Mouse (Mus musculus) midbrain, embryonic 15.5 days (tissue): ENCODE results near the gene Abhd11. TPM values are rescaled to one million over a fixed set of nuclear protein-coding genes. Genes with fewer than 3 reads are reported as not detected.

Source experiments
- ATAC-seq: fragments of 200-750 bp; cut with Nextera tagmentation; replicated peaks from 2 replicates; pipeline ENCODE4 v1.8.0; 2017; ENCODE audit warnings: moderate TSS enrichment
- H3K27ac ChIP-seq: fragments of 300-500 bp; sonication (generic); 2 replicates; pipeline ENCODE4 v1.5.1; 2015; ENCODE audit warnings: mild to moderate bottlenecking, inconsistent platforms
- H3K27me3 ChIP-seq: fragments of 300-500 bp; sonication (generic); replicated peaks from 2 replicates; pipeline ENCODE4 v1.6.1; 2015; ENCODE audit warnings: inconsistent platforms
- H3K36me3 ChIP-seq: fragments of 300-500 bp; sonication (generic); replicated peaks from 2 replicates; pipeline ENCODE4 v1.6.1; 2015; ENCODE audit warnings: inconsistent platforms
- H3K4me1 ChIP-seq: fragments of 300-500 bp; sonication (generic); 2 replicates; pipeline ENCODE4 v1.6.1; 2015; ENCODE audit warnings: inconsistent platforms
- H3K4me2 ChIP-seq: fragments of 300-500 bp; sonication (generic); 2 replicates; pipeline ENCODE4 v1.6.1; 2015; ENCODE audit warnings: inconsistent platforms, mild to moderate bottlenecking, moderate library complexity
- H3K4me3 ChIP-seq: fragments of 300-500 bp; sonication (generic); 2 replicates; pipeline ENCODE4 v1.5.1; 2015; ENCODE audit warnings: mild to moderate bottlenecking, inconsistent platforms
- H3K9ac ChIP-seq: fragments of 300-500 bp; sonication (generic); 2 replicates; pipeline ENCODE4 v1.6.1; 2015; ENCODE audit warnings: mild to moderate bottlenecking, inconsistent platforms
- H3K9me3 ChIP-seq: fragments of 300-500 bp; sonication (generic); 2 replicates; pipeline ENCODE4 v1.6.1; 2016; ENCODE audit warnings: inconsistent platforms
- WGBS: fragments of 180-500 bp; shearing (Covaris S2); methylation state at CpG from one replicate; pipeline ENCODE4 v1.1.7; 2015; ENCODE audit warnings: mixed read lengths; 5-methylcytosine and 5-hydroxymethylcytosine counted together
- polyA plus RNA-seq: library from polyadenylated mRNA; unstranded; fragments of >200 nt; fragmentation: Nextera tagmentation; extraction: Ambion mirVana; gene quantifications from 2 replicates; pipeline ENCODE4 v1.2.1, GENCODE M21; 2015

Abhd11 gene
- polyA plus RNA-seq, 1 experiment from 2014 or later, result 68.4 TPM

DNA sequence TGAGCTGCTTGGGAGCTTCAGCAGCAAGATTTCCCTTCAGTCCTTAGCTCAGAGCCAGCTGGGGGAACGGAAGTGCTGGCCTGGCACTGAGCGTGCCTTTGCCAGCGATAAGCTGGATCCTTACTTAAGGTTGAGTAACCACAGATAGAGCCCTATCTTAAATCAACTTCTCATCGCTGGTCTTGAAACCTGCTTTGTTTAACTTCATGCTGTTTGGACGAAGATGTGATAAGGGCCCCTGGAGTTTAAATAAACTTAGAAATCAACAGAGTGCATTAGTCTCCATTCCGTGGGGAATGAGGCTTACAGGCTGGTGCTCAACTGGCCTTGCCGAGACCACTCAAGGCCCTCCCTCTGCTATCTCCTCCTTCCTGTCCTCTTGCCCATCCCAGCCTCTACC is 34.7 kb upstream of the Abhd11 start:
- 67% methylated on average over 7 of the region's 7 CpGs for WGBS
- Histone ChIP-seq H3K4me1 (no peaks in the 10 kb centered on the region), H3K27ac (no peak overlapping the region), H3K4me2 (no peak overlapping the region), H3K36me3 (no peaks in the 10 kb centered on the region), H3K4me3 (no peak overlapping the region), H3K27me3 (0 out of 2 replicates have a peak, but pooled peaks cover 2% of the 10 kb centered on the region), H3K9me3 (no peaks in the 10 kb centered on the region), H3K9ac (no peak overlapping the region)
- ATAC-seq, result no peak

DNA sequence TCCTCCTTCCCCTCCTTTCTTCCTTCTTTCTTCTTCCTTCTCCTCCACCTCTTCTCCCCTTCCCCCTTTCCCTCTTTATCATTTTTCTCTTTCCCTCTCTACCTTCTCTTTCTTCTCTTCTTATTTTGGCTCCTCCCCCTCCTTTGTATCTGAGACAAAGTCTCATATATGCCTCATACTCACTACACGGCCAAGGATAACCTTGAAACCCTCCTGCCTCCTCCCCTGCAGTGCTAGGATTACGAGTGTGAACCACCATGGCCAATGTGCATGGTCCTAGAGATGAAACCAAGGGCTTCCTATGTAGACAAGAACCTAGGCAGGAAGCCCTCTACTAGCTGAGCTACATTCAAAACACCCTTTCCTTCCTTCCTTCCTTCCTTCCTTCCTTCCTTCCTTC is 34.0 kb upstream of the Abhd11 start:
- Histone ChIP-seq H3K9me3 (no peaks in the 10 kb centered on the region), H3K27ac (no peak overlapping the region), H3K4me3 (no peak overlapping the region), H3K36me3 (no peaks in the 10 kb centered on the region), H3K4me2 (no peak overlapping the region), H3K27me3 (0 out of 2 replicates have a peak, but pooled peaks cover 2% of the 10 kb centered on the region), H3K9ac (no peak overlapping the region), H3K4me1 (no peaks in the 10 kb centered on the region)
- 69% methylated on average over 2 of the region's 2 CpGs for WGBS
- ATAC-seq, result no peak

DNA sequence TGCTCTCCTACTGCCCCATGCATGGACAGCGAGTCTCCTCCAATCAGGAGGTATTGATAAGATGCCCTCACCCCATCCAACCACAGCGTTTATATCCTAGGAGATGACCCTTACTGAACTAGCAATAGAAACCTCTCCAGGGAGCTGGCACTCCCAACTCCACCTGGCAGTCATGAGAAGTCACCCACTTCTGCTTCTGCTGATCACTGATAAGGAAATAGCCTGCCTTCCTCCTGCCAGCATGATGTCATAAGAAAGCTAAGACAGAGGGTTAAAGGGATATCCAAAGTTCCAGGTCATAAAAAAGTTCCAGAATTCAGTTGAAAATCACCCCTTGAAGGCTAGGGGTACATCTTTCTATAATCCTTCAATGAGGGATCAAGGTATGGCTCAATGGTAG is 32.8 kb upstream of the Abhd11 start:
- Histone ChIP-seq H3K4me1 (no peaks in the 10 kb centered on the region), H3K36me3 (no peaks in the 10 kb centered on the region), H3K9ac (no peak overlapping the region), H3K27me3 (no peaks in the 10 kb centered on the region), H3K9me3 (no peaks in the 10 kb centered on the region), H3K4me2 (no peak overlapping the region), H3K4me3 (no peak overlapping the region), H3K27ac (no peak overlapping the region)
- ATAC-seq, result no peak
- 93% methylated on average over 2 of the region's 2 CpGs for WGBS

DNA sequence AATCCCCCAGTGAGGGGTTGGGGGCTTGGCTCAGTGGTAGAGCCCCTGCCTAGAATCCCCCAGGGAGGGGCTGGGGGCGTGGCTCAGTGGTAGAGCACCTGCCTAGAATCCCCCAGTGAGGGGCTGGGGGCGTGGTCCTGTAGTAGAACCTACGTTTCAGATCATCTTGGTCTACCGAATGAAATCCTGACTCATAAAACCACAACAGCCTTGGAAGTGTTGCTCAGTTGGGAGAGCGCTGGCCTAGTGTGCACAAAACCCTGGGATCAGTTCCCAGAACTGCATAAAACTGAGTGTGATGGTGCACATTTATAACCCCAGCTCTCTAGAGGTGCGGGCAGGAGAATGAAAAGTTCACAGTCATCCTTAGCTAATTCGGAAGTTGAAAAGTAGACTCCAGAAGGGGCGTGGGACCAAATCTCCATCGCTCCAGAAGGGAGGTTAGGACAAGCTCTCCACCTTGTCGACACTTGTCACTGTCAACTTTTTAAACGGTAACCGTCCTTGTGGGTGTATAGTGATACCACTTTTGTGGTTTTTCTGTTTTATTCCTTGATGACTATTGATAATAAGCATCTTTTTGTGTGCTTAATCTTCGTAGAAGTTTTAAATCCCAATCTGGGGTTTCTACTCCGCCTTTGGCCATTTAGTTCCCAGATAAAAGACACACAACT is 32.2 kb upstream of the Abhd11 start:
- H3K9ac ChIP-seq, result no peak overlapping the region
- WGBS, result 87% methylated on average over 14 of the region's 14 CpGs
- no peaks in the 10 kb centered on the region for H3K4me1 ChIP-seq
- H3K27me3 ChIP-seq, result no peaks in the 10 kb centered on the region
- ATAC-seq, result no peak
- no peak overlapping the region for H3K4me2 ChIP-seq
- no peak overlapping the region for H3K27ac ChIP-seq
- no peaks in the 10 kb centered on the region for H3K9me3 ChIP-seq
- no peaks in the 10 kb centered on the region for H3K36me3 ChIP-seq
- H3K4me3 ChIP-seq, result no peak overlapping the region

DNA sequence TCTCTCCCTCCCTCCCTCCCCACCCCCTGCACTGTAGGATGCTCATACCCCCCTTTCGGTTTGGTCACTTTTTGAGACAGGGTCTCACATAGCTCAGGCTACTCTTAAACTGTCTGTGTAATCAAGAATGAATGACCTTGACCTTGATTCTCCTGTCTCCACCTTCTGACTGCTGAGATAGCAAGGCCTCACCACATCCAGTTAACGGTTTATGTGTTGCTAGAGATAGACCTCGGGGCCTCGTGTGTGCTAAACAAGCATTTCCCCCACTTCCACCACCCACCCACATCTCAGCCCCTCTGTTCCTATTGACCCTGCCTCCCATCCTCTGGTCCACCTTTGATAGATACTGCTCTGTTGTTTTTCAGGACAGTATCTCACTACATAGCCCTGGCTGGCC is 31.1 kb upstream of the Abhd11 start:
- H3K9ac ChIP-seq, result no peak overlapping the region
- H3K9me3 ChIP-seq, result no peaks in the 10 kb centered on the region
- no peaks in the 10 kb centered on the region for H3K27me3 ChIP-seq
- WGBS, result 82% methylated on average over 4 of the region's 4 CpGs
- no peak overlapping the region for H3K27ac ChIP-seq
- H3K4me3 ChIP-seq, result no peak overlapping the region
- H3K4me1 ChIP-seq, result no peaks in the 10 kb centered on the region
- no peak for ATAC-seq
- H3K36me3 ChIP-seq, result no peaks in the 10 kb centered on the region
- H3K4me2 ChIP-seq, result no peak overlapping the region

DNA sequence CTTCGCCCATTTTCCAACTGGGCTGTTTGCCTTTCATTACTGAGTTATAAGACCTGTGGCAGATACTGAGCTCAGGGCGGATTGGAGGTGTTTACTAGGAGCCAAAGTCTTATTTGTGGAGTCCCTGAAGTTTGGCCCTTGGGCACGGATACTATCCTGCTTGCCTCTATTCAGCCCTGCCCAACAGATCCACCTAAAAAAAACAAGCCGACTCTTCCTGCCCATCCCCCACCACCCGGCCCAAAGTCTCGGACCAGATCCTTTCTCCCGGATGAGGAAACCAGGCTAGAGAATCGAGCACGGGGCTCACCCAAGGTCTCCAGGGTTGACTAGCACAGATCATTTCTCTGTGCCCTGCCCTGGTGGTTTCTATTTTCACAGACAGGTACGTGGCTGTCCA is 27.8 kb upstream of the Abhd11 start:
- ATAC-seq, result no peak
- no peaks in the 10 kb centered on the region for H3K36me3 ChIP-seq

DNA sequence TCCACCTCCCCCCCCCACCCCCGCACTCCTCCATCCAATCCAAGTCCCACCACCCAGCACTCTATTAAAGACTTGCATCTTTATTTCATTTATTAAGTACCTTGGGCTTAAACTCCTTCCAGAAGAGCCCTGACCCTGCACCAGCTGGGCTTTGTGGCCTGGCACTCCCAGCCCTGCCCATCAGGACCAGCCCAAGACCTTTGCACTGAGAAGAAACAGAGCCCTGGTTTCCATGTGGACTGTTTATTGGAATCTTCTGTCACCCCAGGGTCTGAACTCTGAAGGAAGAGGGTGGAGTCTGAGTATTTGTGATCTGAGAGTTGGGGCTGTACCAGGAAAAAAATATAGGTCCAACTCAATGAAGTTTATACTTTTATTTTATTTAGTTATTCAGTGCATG is 25.8 kb upstream of the Abhd11 start:
- Histone ChIP-seq H3K27ac (no peak overlapping the region), H3K9me3 (no peaks in the 10 kb centered on the region), H3K4me2 (no peak overlapping the region), H3K9ac (no peak overlapping the region), H3K27me3 (peaks cover 38% of the 10 kb centered on the region), H3K4me3 (no peak overlapping the region), H3K36me3 (no peaks in the 10 kb centered on the region), H3K4me1 (peaks cover 17% of the 10 kb centered on the region)
- WGBS, result 62% methylated on average over 1 of the region's 1 CpGs
- no peak for ATAC-seq

More for the DNA sequence above, 27.8 kb upstream of the Abhd11 start:
- H3K9ac ChIP-seq, result no peak overlapping the region
- no peaks in the 10 kb centered on the region for H3K9me3 ChIP-seq
- H3K27me3 ChIP-seq, result peaks cover 19% of the 10 kb centered on the region
- H3K4me1 ChIP-seq, result peaks cover 6% of the 10 kb centered on the region
- H3K4me2 ChIP-seq, result no peak overlapping the region
- H3K4me3 ChIP-seq, result no peak overlapping the region
- 66% methylated on average over 10 of the region's 10 CpGs for WGBS
- no peak overlapping the region for H3K27ac ChIP-seq

DNA sequence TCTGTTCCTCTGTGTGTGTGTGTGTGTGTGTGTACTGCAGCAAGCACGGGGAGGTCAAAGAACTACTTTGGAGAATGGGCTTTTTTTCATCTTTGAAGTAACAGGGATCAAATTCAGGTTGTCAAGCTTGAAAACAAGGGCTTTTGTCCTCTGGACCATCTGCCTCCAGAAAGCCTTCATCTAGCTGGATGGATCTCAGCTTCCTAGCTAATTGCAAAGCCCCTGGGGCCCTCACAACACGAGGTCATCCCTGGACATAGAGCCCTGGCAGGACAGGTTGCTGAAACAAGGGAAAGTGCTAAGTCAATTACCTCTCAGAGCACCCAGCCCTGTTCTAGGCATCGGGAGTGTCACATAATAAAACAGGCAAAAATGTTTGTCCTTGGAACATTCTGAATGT is 25.2 kb upstream of the Abhd11 start:
- H3K4me1 ChIP-seq, result peaks cover 17% of the 10 kb centered on the region
- no peak overlapping the region for H3K4me2 ChIP-seq
- H3K27me3 ChIP-seq, result peaks cover 38% of the 10 kb centered on the region
- 6% methylated on average over 3 of the region's 3 CpGs for WGBS
- no peak overlapping the region for H3K9ac ChIP-seq
- no peaks in the 10 kb centered on the region for H3K9me3 ChIP-seq
- no peak for ATAC-seq
- H3K27ac ChIP-seq, result no peak overlapping the region
- H3K36me3 ChIP-seq, result no peaks in the 10 kb centered on the region
- H3K4me3 ChIP-seq, result no peak overlapping the region

DNA sequence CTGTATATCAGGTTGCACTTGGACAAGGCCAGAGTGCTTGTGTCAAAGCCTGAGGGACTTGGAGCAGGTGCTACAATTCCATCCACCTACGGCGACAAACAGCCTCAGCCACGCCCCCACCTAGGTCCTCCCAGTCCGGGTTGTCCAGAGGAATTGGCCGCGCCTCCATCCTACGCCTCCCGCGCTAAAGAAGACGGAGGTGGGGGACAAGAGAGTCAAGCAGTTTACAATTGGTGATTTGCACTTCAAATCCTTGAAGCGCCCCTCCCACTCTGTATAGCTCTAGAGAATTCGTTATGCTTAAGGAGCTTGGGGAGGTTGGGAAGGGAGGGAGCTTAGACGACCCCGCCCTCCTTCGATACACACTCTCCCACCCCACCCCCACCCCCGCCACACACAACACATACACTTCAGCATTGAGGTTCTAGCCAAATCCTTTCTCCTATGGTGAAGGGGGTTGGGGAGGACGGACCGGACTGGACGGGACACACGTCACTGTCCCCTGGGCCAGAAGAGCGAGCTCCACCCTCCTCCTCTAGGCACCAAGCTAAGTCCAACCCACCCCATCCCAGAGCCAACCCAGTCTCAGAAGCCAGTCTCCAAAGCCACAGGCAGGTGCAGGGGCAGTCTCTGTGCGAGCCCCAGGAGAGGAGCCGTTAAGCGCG is 23.2 kb upstream of the Abhd11 start, which contains the start of gene Cldn3:
Gene Cldn3 (plus strand): TSS at position 582 of the 665 bp plus-strand sequence.
- H3K9me3 ChIP-seq, result no peaks in the 10 kb centered on the region
- WGBS, result under 1% methylated on average over 25 of the region's 25 CpGs
- H3K4me3 ChIP-seq, result peak within 1 kb of the TSS; percentile 25
- no peak within 1 kb of the TSS for H3K27ac ChIP-seq
- peak within 1 kb of the TSS; percentile 0; the same call in 1 of the 2 replicates for H3K9ac ChIP-seq
- peaks cover 17% of the 10 kb centered on the region for H3K4me1 ChIP-seq
- peaks cover 43% of the 10 kb centered on the region for H3K27me3 ChIP-seq
- no peaks in the 10 kb centered on the region for H3K36me3 ChIP-seq
- ATAC-seq, result peak; percentile 37; the same call in 1 of the 2 replicates
- peak within 1 kb of the TSS; percentile 40 for H3K4me2 ChIP-seq

DNA sequence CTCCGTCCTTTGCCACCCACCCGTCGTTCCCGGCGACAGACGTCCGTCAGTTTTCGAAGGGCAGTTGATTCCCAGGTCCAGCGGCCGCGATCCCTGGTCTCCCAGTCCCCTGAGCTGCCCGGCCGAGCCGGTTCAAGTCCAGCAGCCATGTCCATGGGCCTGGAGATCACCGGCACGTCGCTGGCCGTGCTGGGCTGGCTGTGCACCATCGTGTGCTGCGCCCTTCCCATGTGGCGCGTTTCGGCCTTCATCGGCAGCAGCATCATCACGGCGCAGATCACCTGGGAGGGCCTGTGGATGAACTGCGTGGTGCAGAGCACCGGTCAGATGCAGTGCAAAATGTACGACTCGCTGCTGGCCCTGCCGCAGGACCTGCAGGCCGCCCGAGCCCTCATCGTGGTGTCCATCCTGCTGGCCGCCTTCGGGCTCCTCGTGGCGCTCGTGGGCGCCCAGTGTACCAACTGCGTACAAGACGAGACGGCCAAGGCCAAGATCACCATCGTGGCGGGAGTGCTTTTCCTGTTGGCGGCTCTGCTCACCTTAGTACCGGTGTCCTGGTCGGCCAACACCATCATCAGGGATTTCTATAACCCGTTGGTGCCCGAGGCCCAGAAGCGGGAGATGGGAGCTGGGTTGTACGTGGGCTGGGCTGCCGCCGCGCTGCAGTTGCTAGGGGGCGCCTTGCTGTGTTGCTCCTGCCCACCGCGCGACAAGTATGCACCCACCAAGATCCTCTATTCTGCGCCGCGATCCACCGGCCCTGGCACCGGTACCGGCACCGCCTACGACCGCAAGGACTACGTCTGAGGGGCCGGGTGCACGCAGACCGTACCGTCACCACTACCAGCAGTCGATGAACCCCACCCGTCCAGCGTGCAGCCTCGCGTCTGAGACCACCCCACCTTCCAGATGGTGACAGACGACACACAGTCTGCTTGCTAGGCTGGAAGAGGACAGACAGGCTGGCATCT is 22.4 kb upstream of the Abhd11 start:
- H3K9ac ChIP-seq, result peak overlapping the region; percentile 0; the same call in 1 of the 2 replicates
- peak overlapping the region; percentile 25 for H3K4me3 ChIP-seq
- H3K4me2 ChIP-seq, result peak overlapping the region; percentile 40
- peaks cover 43% of the 10 kb centered on the region for H3K27me3 ChIP-seq
- H3K9me3 ChIP-seq, result no peaks in the 10 kb centered on the region
- H3K27ac ChIP-seq, result no peak overlapping the region
- H3K36me3 ChIP-seq, result no peaks in the 10 kb centered on the region
- H3K4me1 ChIP-seq, result peaks cover 17% of the 10 kb centered on the region
- WGBS, result 4% methylated on average over 79 of the region's 79 CpGs
- ATAC-seq, result 0 out of 2 replicates have a peak, but pooled peaks have one; percentile 27

DNA sequence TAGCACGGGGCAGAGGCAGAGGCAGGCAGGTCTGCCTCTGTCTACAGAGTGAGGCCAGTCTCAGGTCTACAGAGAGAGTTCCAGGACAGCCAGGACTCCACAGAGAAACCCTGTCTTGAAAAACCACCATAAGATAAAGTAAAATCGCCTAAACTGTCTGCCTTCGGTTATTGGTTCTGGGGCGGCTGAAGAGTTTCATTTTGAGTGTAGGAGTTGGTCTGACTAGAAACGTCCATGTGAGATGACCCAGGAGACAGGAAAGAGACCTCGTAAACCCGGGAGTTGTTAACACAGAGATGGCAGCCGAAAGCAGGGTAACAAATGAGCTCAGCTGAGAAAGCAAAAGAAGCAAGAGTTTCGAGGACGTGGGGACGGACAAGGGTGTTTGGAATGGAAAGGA is 19.8 kb upstream of the Abhd11 start:
- ATAC-seq, result no peak
- H3K9ac ChIP-seq, result no peak overlapping the region
- H3K4me3 ChIP-seq, result no peak overlapping the region
- peaks cover 17% of the 10 kb centered on the region for H3K4me1 ChIP-seq
- no peaks in the 10 kb centered on the region for H3K36me3 ChIP-seq
- H3K4me2 ChIP-seq, result no peak overlapping the region
- H3K27ac ChIP-seq, result no peak overlapping the region
- WGBS, result 77% methylated on average over 11 of the region's 11 CpGs
- peaks cover 43% of the 10 kb centered on the region for H3K27me3 ChIP-seq
- no peaks in the 10 kb centered on the region for H3K9me3 ChIP-seq

DNA sequence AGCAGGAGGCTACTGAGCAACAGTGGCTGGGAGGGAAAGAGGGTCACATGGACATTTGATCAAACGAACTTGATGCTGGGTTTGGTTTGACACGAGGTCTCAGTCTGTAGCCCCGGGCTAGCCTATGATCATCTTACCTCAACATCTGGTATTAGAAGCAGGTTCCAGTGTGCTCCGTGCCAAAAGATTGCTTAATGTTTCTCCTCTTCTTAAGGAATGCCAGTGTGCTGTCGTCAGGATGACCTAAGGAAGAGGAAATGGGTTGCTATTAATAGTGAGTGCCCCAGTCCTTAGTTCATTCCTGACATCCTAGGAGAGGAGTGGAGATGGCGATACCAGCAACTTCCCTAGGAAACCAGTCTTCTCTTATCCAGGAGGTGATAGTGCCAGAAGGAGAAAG is 19.2 kb upstream of the Abhd11 start:
- no peak overlapping the region for H3K9ac ChIP-seq
- peaks cover 39% of the 10 kb centered on the region for H3K27me3 ChIP-seq
- H3K4me2 ChIP-seq, result no peak overlapping the region
- no peaks in the 10 kb centered on the region for H3K36me3 ChIP-seq
- no peak overlapping the region for H3K27ac ChIP-seq
- no peaks in the 10 kb centered on the region for H3K9me3 ChIP-seq
- no peak for ATAC-seq
- no peak overlapping the region for H3K4me3 ChIP-seq
- peaks cover 17% of the 10 kb centered on the region for H3K4me1 ChIP-seq
- 75% methylated on average over 6 of the region's 6 CpGs for WGBS
